Mouse (Mus musculus) CH12.LX (cell line): ENCODE measurements around the gene Dph2. TPM values are rescaled to one million over a fixed set of nuclear protein-coding genes. Genes with fewer than 3 reads are reported as not detected.

Experiments
- DNase-seq: peaks from one replicate; pipeline ENCODE4 v3.0.0-alpha.2; 2013; ENCODE audit errors: extremely low read depth
- H3K27ac ChIP-seq: 2 replicates; pipeline ENCODE4 v1.5.1; 2012; ENCODE audit warnings: low read depth, mild to moderate bottlenecking, control low read depth, moderate library complexity; ENCODE audit not compliant: insufficient read depth
- H3K27me3 ChIP-seq: replicated peaks from 2 replicates; pipeline ENCODE3; 2012; ENCODE audit warnings: inconsistent platforms
- H3K36me3 ChIP-seq, 2 experiments: replicated peaks in 1 of 2; 2 replicates each; pipeline versions ENCODE3 to v1.6.1; 2012; ENCODE audit warnings: inconsistent platforms in 1 of 2, low read length in 1 of 2, mild to moderate bottlenecking in 1 of 2, mixed read lengths in 1 of 2, moderate library complexity in 1 of 2; ENCODE audit not compliant: control insufficient read depth in 1 of 2, insufficient read depth in 1 of 2
- H3K4me1 ChIP-seq, 2 experiments: 2 replicates each; pipeline ENCODE4 v1.6.1; 2012; ENCODE audit warnings: inconsistent platforms in 1 of 2, moderate library complexity in 1 of 2; ENCODE audit not compliant: insufficient read depth in 2 of 2, control insufficient read depth in 1 of 2
- H3K4me2 ChIP-seq: 2 replicates; pipeline ENCODE4 v1.6.1; 2012; ENCODE audit warnings: low read depth, mild to moderate bottlenecking, control low read depth; ENCODE audit not compliant: poor library complexity, insufficient read depth, severe bottlenecking
- H3K4me3 ChIP-seq, 3 experiments: fragments of 150-350 bp in 1 of 3; sonication (generic) in 1 of 3; replicated peaks in 1 of 3; 2 replicates each; pipeline versions ENCODE3 to v1.5.1; 2011 to 2012; ENCODE audit warnings: low read depth in 2 of 3, low read length in 2 of 3, mild to moderate bottlenecking in 2 of 3, moderate library complexity in 2 of 3, control low read depth in 1 of 3, improper control_type of control experiment in 1 of 3, inconsistent platforms in 1 of 3, mixed read lengths in 1 of 3; ENCODE audit not compliant: poor library complexity in 1 of 3
- H3K79me2 ChIP-seq: replicated peaks from 2 replicates; pipeline ENCODE4 v1.6.1; 2012; ENCODE audit warnings: mild to moderate bottlenecking, moderate library complexity; ENCODE audit not compliant: control insufficient read depth, poor library complexity, insufficient read depth, severe bottlenecking; ENCODE audit errors: extremely low read depth
- H3K9ac ChIP-seq: 2 replicates; pipeline ENCODE4 v1.6.1; 2012; ENCODE audit warnings: low read depth, mild to moderate bottlenecking, control low read depth, moderate library complexity; ENCODE audit not compliant: insufficient read depth
- H3K9me3 ChIP-seq: replicated peaks from 2 replicates; pipeline ENCODE3; 2012; ENCODE audit warnings: low read length, inconsistent platforms, mixed read lengths
- BHLHE40 ChIP-seq: IDR thresholded peaks from 2 replicates; pipeline ENCODE4 v1.6.1; 2011; ENCODE audit warnings: mild to moderate bottlenecking, low read depth, low read length, improper control_type of control experiment
- CHD1 ChIP-seq: IDR thresholded peaks from 2 replicates; pipeline ENCODE4 v1.6.1; 2012; ENCODE audit warnings: low read depth, low read length, improper control_type of control experiment, inconsistent platforms
- CHD2 ChIP-seq: IDR thresholded peaks from 2 replicates; pipeline ENCODE4 v1.6.1; 2011; ENCODE audit warnings: low read length, improper control_type of control experiment
- CTCF ChIP-seq, 2 experiments: IDR thresholded peaks in 1 of 2; conservative IDR thresholded peaks in 1 of 2; 2 replicates each; pipeline ENCODE4 v1.5.1; 2011 to 2012; ENCODE audit warnings: low read depth in 2 of 2, low read length in 2 of 2, improper control_type of control experiment in 1 of 2, inconsistent platforms in 1 of 2, mild to moderate bottlenecking in 1 of 2, moderate library complexity in 1 of 2
- ETS1 ChIP-seq: conservative IDR thresholded peaks from 2 replicates; pipeline ENCODE4 v1.6.1; 2012; ENCODE audit warnings: low read depth, mild to moderate bottlenecking, inconsistent platforms, low read length, improper control_type of control experiment, moderate library complexity
- GABPA ChIP-seq: IDR thresholded peaks from 2 replicates; pipeline ENCODE4 v1.6.1; 2012; ENCODE audit warnings: low read depth, low read length, improper control_type of control experiment, inconsistent platforms; ENCODE audit not compliant: insufficient replicate concordance
- HCFC1 ChIP-seq: IDR thresholded peaks from 2 replicates; pipeline ENCODE4 v1.6.1; 2012; ENCODE audit warnings: low read depth, mild to moderate bottlenecking, inconsistent platforms, low read length, improper control_type of control experiment
- IRF4 ChIP-seq: IDR thresholded peaks from 2 replicates; pipeline ENCODE4 v1.6.1; 2014; ENCODE audit warnings: low read depth, mild to moderate bottlenecking, inconsistent platforms, low read length, improper control_type of control experiment
- JUN ChIP-seq: IDR thresholded peaks from 2 replicates; pipeline ENCODE4 v1.6.1; 2011; ENCODE audit warnings: low read depth, mild to moderate bottlenecking, low read length, improper control_type of control experiment, moderate library complexity; ENCODE audit not compliant: insufficient read depth
- JUND ChIP-seq: conservative IDR thresholded peaks from 2 replicates; pipeline ENCODE4 v1.6.1; 2011; ENCODE audit warnings: low read depth, low read length, improper control_type of control experiment
- KAT2A ChIP-seq: IDR thresholded peaks from 2 replicates; pipeline ENCODE4 v1.6.1; 2012; ENCODE audit warnings: low read length, improper control_type of control experiment, inconsistent platforms; ENCODE audit not compliant: insufficient replicate concordance
- MAFK ChIP-seq: IDR thresholded peaks from 2 replicates; pipeline ENCODE4 v1.6.1; 2011; ENCODE audit warnings: low read length, improper control_type of control experiment; ENCODE audit not compliant: insufficient replicate concordance
- MAZ ChIP-seq: IDR thresholded peaks from 2 replicates; pipeline ENCODE4 v1.6.1; 2012; ENCODE audit warnings: low read depth, mild to moderate bottlenecking, inconsistent platforms, low read length, improper control_type of control experiment, moderate library complexity
- MXI1 ChIP-seq: IDR thresholded peaks from 2 replicates; pipeline ENCODE4 v1.6.1; 2011; ENCODE audit warnings: mild to moderate bottlenecking, low read depth, low read length, improper control_type of control experiment
- PAX5 ChIP-seq: IDR thresholded peaks from 2 replicates; pipeline ENCODE4 v1.6.1; 2012; ENCODE audit warnings: low read length, inconsistent platforms, mixed read lengths
- POLR2A ChIP-seq: IDR thresholded peaks from 2 replicates; pipeline ENCODE4 v1.6.1; 2011; ENCODE audit warnings: low read depth, mild to moderate bottlenecking, improper control_type of control experiment, low read length
- RAD21 ChIP-seq: IDR thresholded peaks from 2 replicates; pipeline ENCODE4 v1.6.1; 2011; ENCODE audit warnings: low read depth, mild to moderate bottlenecking, low read length, improper control_type of control experiment, moderate library complexity
- RCOR1 ChIP-seq: conservative IDR thresholded peaks from 2 replicates; pipeline ENCODE4 v1.6.1; 2012; ENCODE audit warnings: low read depth, mild to moderate bottlenecking, inconsistent platforms, low read length, improper control_type of control experiment
- SIN3A ChIP-seq: IDR thresholded peaks from 2 replicates; pipeline ENCODE4 v1.6.1; 2012; ENCODE audit warnings: low read length, improper control_type of control experiment, inconsistent platforms
- SMC3 ChIP-seq: IDR thresholded peaks from 2 replicates; pipeline ENCODE4 v1.6.1; 2011; ENCODE audit warnings: low read depth, low read length, improper control_type of control experiment
- TBP ChIP-seq: conservative IDR thresholded peaks from 2 replicates; pipeline ENCODE4 v1.6.1; 2011; ENCODE audit warnings: low read depth, low read length, improper control_type of control experiment
- TCF12 ChIP-seq: IDR thresholded peaks from 2 replicates; pipeline ENCODE4 v1.6.1; 2014; ENCODE audit warnings: low read depth, mild to moderate bottlenecking, inconsistent platforms, low read length, improper control_type of control experiment
- UBTF ChIP-seq: IDR thresholded peaks from 2 replicates; pipeline ENCODE4 v1.6.1; 2012; ENCODE audit warnings: low read depth, mild to moderate bottlenecking, inconsistent platforms, low read length, improper control_type of control experiment, moderate library complexity
- USF1 ChIP-seq: IDR thresholded peaks from 2 replicates; pipeline ENCODE4 v1.6.1; 2014; ENCODE audit warnings: low read depth, mild to moderate bottlenecking, inconsistent platforms, low read length, improper control_type of control experiment
- ZKSCAN1 ChIP-seq: IDR thresholded peaks from 2 replicates; pipeline ENCODE4 v1.6.1; 2012; ENCODE audit warnings: low read depth, inconsistent platforms, low read length, improper control_type of control experiment, borderline replicate concordance
- ZMIZ1 ChIP-seq: IDR thresholded peaks from 2 replicates; pipeline ENCODE4 v1.6.1; 2012; ENCODE audit warnings: low read depth, mild to moderate bottlenecking, inconsistent platforms, low read length, improper control_type of control experiment
- ZNF384 ChIP-seq: IDR thresholded peaks from 2 replicates; pipeline ENCODE4 v1.6.1; 2012; ENCODE audit warnings: low read depth, low read length, improper control_type of control experiment, inconsistent platforms
- dilution Hi-C: fragments of 300-500 bp; cut with MboI; formaldehyde crosslinking; loops from 2 replicates; pipeline ENCODE4 v1.14.3; 2020; ENCODE audit warnings: low sequenced_read_pairs; ENCODE audit not compliant: extremely low pct_unique_long_range_greater_than_20kb, extremely low pct_ligation_motif_present
- in situ Hi-C: fragments of 300-500 bp; cut with MboI; formaldehyde crosslinking; loops from 3 replicates; pipeline ENCODE4 v1.14.3; 2019; ENCODE audit warnings: low sequenced_read_pairs, low pct_ligation_motif_present, low pct_unique_long_range_greater_than_20kb, mixed read lengths
- polyA plus RNA-seq: library from polyadenylated mRNA; unstranded; fragments of >175 nt; gene quantifications from 2 replicates; pipeline ENCODE4 v1.2.1, GENCODE M21; 2012; ENCODE audit warnings: low read depth; ENCODE audit not compliant: insufficient read length
- total RNA-seq, 2 experiments: library from RNA; depleted of rRNA; stranded (reverse); fragments of 300-350 nt in 1 of 2; fragments of >200 nt in 1 of 2; gene quantifications; 2 replicates each; pipeline ENCODE4 v1.2.3; 2012 to 2014

Gene Dph2
- total and polyA plus RNA-seq, 3 experiments, result 19.8 to 21.5 (median 20.8) TPM

DNA sequence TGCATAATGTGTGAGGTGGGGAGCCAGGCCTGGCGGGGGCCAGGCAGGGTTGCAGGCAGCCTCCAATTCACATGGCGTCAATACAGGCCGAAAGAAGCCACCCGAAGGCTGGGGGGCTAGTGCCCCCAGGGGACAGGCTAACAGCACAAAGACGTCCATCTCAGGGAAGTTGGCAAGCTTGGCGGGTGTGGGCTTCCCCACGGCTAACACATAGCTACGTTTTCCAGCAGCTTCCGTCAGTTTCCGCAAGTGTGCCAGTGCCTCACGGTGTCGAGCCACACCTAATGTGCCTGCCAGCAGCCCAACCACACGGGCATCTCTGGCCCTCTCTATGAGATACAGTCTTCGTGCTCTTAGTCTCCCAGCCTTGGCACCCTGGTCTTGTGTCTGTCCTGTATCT lies 1.8 kb downstream of the Dph2 start:
- no peak for DNase-seq
- Histone ChIP-seq H3K4me1 (peaks cover 8 to 34% of the 10 kb centered on the region in 2 experiments), H3K27ac (no peak overlapping the region), H3K9me3 (no peaks in the 10 kb centered on the region), H3K36me3 (peaks cover 31 to 60% of the 10 kb centered on the region in 2 experiments), H3K79me2 (peaks cover 21% of the 10 kb centered on the region), H3K4me2 (no peak overlapping the region), H3K27me3 (no peaks in the 10 kb centered on the region), H3K4me3 (no peak overlapping the region), H3K9ac (no peak overlapping the region)
- in situ Hi-C loops (no loop called here), dilution Hi-C loops (no loop called here)
- TF ChIP-seq CHD2, result no peak
- no peak for TF ChIP-seq HCFC1
- no peak for TF ChIP-seq IRF4
- TF ChIP-seq USF1, result no peak
- TF ChIP-seq ETS1, result no peak
- no peak for TF ChIP-seq PAX5
- TF ChIP-seq JUND, result no peak
- no peak for TF ChIP-seq MAZ

DNA sequence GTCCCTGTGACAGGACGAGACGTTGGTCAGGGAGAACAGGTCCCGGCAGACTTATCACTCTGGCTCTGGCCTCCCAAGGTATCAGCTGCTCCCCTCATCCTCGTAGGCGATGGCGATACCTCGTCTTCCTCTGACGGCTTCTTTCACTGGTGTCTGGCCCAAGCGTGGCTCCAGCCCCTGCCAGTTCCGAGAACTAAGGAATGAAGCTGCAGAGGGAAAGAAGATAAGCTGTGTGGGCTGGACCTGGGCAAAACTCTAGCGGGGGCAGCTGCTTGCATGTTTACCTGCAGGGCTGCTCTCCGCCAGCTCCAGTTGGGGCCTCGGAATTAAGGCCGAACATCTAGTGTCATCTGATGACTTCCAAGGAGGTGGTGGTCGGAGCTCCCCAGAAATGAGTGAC lies 2.4 kb downstream of the Dph2 start:
- Histone ChIP-seq H3K4me1 (peaks cover 8 to 34% of the 10 kb centered on the region in 2 experiments), H3K27me3 (no peaks in the 10 kb centered on the region), H3K9ac (no peak overlapping the region), H3K4me2 (no peak overlapping the region), H3K9me3 (no peaks in the 10 kb centered on the region), H3K4me3 (no peak overlapping the region), H3K27ac (no peak overlapping the region), H3K36me3 (peaks cover 34 to 60% of the 10 kb centered on the region in 2 experiments), H3K79me2 (peaks cover 21% of the 10 kb centered on the region)
- no peak for DNase-seq
- dilution Hi-C loops, result no loop called here
- in situ Hi-C loops, result no loop called here
- TF ChIP-seq ZNF384 (no peak), TBP (no peak), CTCF (conservative IDR thresholded peaks at IDR 0.05 in 1 of 2, IDR thresholded peaks at IDR 0.05 in 1 of 2; ENCODE audit: low read depth in 2 of 2, low read length in 2 of 2) (no peak), RAD21 (no peak), CHD1 (no peak), ZKSCAN1 (no peak), KAT2A (no peak), MXI1 (no peak), SMC3 (no peak), UBTF (no peak), BHLHE40 (no peak), IRF4 (no peak), GABPA (no peak), TCF12 (no peak), ZMIZ1 (no peak), MAFK (no peak), RCOR1 (no peak), JUN (no peak), SIN3A (no peak), POLR2A (no peak)
